Mouse (Mus musculus) monocyte, adult 5-6 weeks (primary cell): ENCODE data around the gene Notch4. TPM values are rescaled to one million over a fixed set of nuclear protein-coding genes. Genes with fewer than 3 reads are reported as not detected.
A peak's percentile ranks its signal among the peaks of the same experiment; 100 is the strongest.

ENCODE experiments used
- ATAC-seq: fragments of 153-309, 156-312 bp; replicated peaks from 2 replicates; pipeline ENCODE4 v1.8.0; 2017; ENCODE audit warnings: mild to moderate bottlenecking; ENCODE audit not compliant: low TSS enrichment, insufficient number of reproducible peaks, severe bottlenecking, poor library complexity, low FRiP score
- total RNA-seq: library from RNA; stranded (forward); fragments of 200-1000, 200-491, 200-594 nt; gene quantifications from 3 replicates; pipeline ENCODE4 v1.2.3, GENCODE M21; 2017

Notch4 gene
- total RNA-seq, 1 experiment from 2014 or later: 0.48 TPM

DNA sequence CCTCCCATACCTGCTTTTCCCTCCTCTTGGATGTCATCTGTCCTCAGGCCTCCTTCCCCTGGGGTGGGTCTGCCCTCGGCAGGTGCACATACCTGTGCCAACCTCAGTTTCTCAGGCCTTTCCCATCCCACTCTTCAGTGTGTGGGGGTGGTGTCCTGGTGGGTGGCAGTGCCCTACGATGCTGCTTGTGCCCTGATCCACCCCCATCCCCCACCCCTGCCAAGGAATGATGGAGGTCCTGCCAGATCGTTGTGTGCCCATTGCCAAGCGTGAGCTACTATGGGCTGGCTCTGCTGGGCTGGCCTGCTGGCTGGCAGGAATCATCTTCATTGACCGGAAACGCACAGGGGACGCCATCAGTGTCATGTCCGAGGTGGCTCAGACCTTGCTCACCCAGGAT is 47.0 kb downstream of the Notch4 start:
- ATAC-seq: no peak

GRCm38 (mm10) chr17:34613054-34613645 is 49.1 kb downstream of the Notch4 start:
- ATAC-seq: no peak

DNA sequence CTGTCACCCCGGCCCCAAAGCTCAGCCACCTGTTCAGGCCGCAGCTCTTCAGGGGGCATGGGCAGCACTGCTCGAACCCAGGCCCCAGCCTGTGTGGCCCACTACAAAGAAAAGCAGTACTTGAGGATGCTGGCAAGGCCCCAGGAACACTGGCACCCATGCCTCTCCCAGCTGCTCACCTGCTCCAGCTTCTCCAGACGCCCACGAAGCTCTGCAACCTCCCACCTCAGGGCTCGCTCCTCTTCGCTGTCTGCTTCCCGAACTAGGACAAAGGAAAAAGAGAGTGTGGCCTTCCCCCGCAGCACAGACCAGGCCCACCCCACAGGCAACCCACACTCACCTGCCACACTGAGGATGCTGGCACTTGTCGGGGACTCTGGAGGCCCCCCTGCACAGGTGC is 49.8 kb downstream of the Notch4 start:
- no peak for ATAC-seq

- ATAC-seq: no peak
Observed at GRCm38 (mm10) chr17:34615871-34616270, 51.8 kb downstream of the Notch4 start, which contains the start of gene Egfl8. Gene Egfl8 (minus strand): TSS chr17:34615971.

DNA sequence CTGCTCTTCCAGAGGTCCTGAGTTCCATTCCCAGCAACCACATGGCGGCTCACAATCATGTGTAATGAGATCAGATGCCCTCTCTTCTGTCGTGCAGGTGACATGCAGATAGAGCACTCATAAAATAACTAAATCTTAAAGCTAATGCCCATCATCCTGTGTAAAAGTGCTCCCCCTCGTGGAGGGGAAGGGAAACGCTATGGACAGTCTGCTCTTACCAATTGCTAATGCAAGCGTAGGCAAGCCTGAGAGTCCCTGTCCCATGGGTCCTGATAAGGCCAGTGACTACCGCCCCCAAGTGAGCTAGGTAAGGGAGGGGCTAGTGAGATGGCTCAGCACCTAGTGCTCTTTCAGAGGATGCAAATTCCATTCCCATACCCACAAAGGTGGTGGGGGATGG is 54.9 kb downstream of the Notch4 start:
- ATAC-seq: peak; percentile 77

- no peak for ATAC-seq
Observed at GRCm38 (mm10) chr17:34621006-34621405, 56.9 kb downstream of the Notch4 start.

DNA sequence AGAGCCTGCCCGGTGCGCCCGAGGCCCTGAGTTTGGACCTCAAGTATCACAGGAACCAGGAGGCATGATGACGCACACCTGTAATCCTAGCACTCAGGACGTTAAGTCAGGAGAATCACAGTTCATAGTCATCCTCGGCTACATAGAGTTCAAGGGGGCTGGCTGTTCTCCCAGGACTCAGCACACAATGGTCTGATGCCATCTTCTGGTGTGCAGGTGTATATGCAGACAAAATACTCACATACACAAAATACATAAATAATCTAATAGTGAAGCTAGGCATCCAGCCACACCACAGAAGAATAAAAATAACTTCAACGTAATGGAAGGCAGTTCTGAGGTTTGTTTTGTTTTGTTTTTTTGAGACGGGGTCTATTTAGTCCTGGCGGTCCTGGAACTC is 59.1 kb downstream of the Notch4 start:
- no peak for ATAC-seq

GRCm38 (mm10) chr17:34624981-34625380 is 60.9 kb downstream of the Notch4 start:
- ATAC-seq: no peak

GRCm38 (mm10) chr17:34626062-34626772 is 62.1 kb downstream of the Notch4 start:
- ATAC-seq: no peak

DNA sequence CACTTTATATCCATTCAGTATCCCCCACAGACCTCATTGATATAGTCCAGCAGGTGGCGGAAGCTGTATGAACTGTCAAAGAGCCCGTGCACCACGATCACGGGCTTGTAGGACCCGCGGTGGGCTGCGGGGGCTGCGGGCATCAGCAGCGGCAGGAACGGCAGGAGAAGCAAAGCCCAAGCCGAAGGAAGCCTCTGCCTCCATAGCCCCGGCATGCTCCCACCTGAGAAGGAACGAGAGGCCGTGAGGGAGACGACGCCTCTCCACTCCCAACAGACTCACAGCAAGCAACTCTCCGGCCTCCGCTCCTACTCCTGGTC is 62.7 kb downstream of the Notch4 start:
- ATAC-seq: no peak

GRCm38 (mm10) chr17:34627093-34627942 is 63.2 kb downstream of the Notch4 start:
- ATAC-seq: peak; percentile 28; the same call in 1 of the 2 replicates

GRCm38 (mm10) chr17:34627943-34628643 is 64.0 kb downstream of the Notch4 start, which contains the start of gene Ppt2:
Gene Ppt2 (minus strand): TSS chr17:34628510.
- ATAC-seq: no peak

DNA sequence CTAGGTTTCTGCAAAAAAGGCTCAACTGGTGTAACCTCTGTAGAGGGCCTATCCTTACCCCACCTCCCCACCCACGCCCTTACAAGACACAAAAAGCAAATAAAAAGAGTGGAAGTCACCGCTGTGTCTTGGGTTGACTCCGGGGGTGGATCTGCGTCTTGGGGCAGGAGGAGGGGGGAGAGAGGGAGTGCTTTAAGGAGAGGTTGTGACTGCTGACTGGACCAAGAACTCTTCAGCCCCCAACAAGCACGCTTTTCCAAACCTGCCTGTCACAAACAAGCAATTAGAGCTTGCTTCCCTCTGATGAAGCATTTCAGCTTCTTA is 64.5 kb downstream of the Notch4 start:
- ATAC-seq: no peak

DNA sequence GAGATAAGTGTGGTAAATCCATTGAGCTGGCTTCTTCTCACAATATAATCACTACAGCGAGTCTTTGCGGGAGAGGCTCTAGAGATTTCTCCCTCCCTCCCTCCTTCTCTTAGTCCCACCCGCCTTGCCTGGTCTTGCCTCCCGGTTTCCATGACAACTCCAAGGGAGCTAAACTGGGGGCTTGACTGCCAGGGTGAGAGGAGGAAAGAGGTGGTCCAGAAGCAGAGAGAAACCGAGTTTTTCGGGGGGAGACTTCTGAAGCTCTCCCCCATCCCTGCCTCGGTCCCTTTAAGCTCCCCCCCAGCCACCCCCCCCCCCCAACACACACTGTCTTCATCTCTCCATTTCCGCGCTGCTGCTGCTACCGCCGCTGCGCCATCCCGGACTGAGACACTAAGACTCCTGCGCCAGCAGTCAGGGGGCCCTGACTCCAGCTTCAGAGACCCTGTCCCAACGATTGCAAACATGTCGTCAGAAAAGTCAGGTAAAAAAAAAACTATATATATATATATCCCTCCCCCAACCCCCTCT is 65.2 kb downstream of the Notch4 start, which contains the start of gene Prrt1:
Gene Prrt1, plus strand, starts transcription at position 313 of the 531 bp plus-strand sequence.
- ATAC-seq: no peak

DNA sequence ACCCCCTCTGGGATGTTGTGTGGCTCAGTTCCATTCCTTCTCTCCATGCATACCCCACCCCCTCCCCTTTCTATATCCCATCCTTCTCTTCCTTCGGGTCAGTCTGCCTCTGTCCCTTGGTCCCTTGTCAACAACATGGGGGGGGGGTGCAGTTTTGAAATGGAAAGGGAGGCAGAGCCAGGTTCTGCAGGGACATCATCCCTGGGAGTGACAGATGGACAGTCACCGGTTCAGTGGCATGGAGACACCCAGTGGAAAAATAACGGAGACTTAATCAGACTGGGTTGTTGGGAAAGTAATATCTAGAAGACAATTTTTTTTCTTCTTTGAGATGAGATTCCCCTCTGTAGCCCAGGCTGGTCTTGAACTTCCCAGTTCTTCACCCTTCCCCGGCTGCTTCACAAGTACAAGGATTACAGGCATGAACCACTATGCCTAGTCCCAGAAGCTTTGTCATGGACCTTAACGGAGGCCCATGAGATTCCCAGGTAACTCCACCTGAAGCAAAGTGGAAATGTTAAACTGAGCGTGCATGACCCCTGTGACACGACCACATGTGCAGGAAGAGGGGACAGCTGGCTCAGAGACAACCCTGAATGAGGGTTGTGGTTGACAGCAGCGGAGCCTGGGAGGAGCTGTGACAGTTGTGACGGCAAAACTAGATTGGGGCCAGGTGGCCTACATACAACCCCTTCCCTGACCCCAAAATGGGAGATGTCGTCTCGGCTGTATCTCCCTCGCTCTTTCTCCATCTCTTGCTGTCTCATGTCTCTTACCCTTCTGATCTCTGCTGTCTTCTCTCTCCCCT is 65.9 kb downstream of the Notch4 start:
- ATAC-seq: no peak

DNA sequence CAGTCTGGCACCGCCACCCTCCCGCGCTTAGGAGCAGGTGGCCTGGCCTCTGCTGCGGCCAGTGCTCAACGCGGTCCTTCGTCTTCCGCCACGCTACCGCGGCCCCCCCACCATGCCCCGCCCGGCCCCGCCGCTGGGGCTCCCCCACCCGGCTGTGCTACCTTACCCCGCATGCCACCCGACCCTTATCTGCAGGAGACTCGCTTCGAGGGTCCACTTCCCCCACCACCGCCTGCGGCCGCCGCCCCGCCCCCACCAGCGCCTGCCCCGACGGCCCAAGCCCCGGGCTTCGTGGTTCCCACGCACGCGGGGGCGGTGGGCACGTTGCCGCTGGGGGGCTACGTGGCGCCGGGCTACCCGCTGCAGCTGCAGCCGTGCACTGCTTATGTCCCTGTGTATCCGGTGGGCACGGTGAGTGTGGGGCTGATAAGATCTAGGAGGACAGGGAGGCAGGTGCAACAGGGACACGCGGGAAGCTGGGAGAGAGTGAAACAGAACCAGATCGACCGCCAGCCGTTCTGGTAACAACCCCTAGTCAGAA is 66.8 kb downstream of the Notch4 start:
- no peak for ATAC-seq

GRCm38 (mm10) chr17:34631647-34632046 is 67.6 kb downstream of the Notch4 start:
- ATAC-seq: no peak

GRCm38 (mm10) chr17:34632261-34632691 is 68.2 kb downstream of the Notch4 start:
- peak; percentile 87 for ATAC-seq
